Mouse (Mus musculus): ENCODE data around the gene Acp6. TPM values are rescaled to one million over a fixed set of nuclear protein-coding genes. Genes with fewer than 3 reads are reported as not detected.
A peak's percentile ranks its signal among the peaks of the same experiment; 100 is the strongest.

Acp6 gene
- polyA plus RNA-seq, 1 experiment from 2014 or later, result 48.1 TPM

GRCm38 (mm10) chr3:97199261-97199660 is 40.7 kb downstream of the Acp6 start:
- 28% methylated on average over 4 of the region's 4 CpGs for WGBS
- Histone ChIP-seq H3K27me3 (no peaks in the 10 kb centered on the region), H3K9me3 (no peaks in the 10 kb centered on the region), H3K4me1 (no peaks in the 10 kb centered on the region), H3K4me2 (no peak overlapping the region), H3K27ac (no peak overlapping the region), H3K9ac (no peak overlapping the region), H3K4me3 (no peak overlapping the region), H3K36me3 (peaks cover 7% of the 10 kb centered on the region; the same call in 1 of the 2 replicates)
- no peak for ATAC-seq (ENCODE audit: insufficient number of reproducible peaks, low FRiP score, low TSS enrichment, low read depth)

- WGBS, result 43% methylated on average over 5 of the region's 5 CpGs
- Histone ChIP-seq H3K27ac (no peak overlapping the region), H3K4me1 (no peaks in the 10 kb centered on the region), H3K27me3 (no peaks in the 10 kb centered on the region), H3K4me3 (no peak overlapping the region), H3K4me2 (no peak overlapping the region), H3K9me3 (no peaks in the 10 kb centered on the region), H3K9ac (no peak overlapping the region), H3K36me3 (peaks cover 31% of the 10 kb centered on the region)
- no peak for ATAC-seq (ENCODE audit: insufficient number of reproducible peaks, low FRiP score, low TSS enrichment, low read depth)
Observed at GRCm38 (mm10) chr3:97201943-97202342, 43.4 kb downstream of the Acp6 start.

- WGBS, result 79% methylated on average over 14 of the region's 14 CpGs
- Histone ChIP-seq H3K27me3 (no peaks in the 10 kb centered on the region), H3K9me3 (no peaks in the 10 kb centered on the region), H3K9ac (no peak overlapping the region), H3K27ac (no peak overlapping the region), H3K36me3 (peaks cover 50% of the 10 kb centered on the region), H3K4me2 (no peak overlapping the region), H3K4me3 (no peak overlapping the region), H3K4me1 (peaks cover 1% of the 10 kb centered on the region; the same call in 1 of the 2 replicates)
- ATAC-seq (ENCODE audit: insufficient number of reproducible peaks, low FRiP score, low TSS enrichment, low read depth), result no peak
Observed at GRCm38 (mm10) chr3:97203880-97204279, 45.3 kb downstream of the Acp6 start.

- H3K27me3 ChIP-seq, result no peaks in the 10 kb centered on the region
- H3K9ac ChIP-seq, result no peak overlapping the region
- 67% methylated on average over 3 of the region's 3 CpGs for WGBS
- no peak for ATAC-seq (ENCODE audit: insufficient number of reproducible peaks, low FRiP score, low TSS enrichment, low read depth)
- H3K4me2 ChIP-seq, result no peak overlapping the region
- H3K4me3 ChIP-seq, result no peak overlapping the region
- no peak overlapping the region for H3K27ac ChIP-seq
- peaks cover 6% of the 10 kb centered on the region; the same call in 1 of the 2 replicates for H3K4me1 ChIP-seq
- no peaks in the 10 kb centered on the region for H3K9me3 ChIP-seq
- H3K36me3 ChIP-seq, result peaks cover 77% of the 10 kb centered on the region
Observed at GRCm38 (mm10) chr3:97206521-97206920, 47.9 kb downstream of the Acp6 start.

GRCm38 (mm10) chr3:97209351-97209750 is 50.8 kb downstream of the Acp6 start:
- Histone ChIP-seq H3K9ac (no peak overlapping the region), H3K4me2 (no peak overlapping the region), H3K9me3 (no peaks in the 10 kb centered on the region), H3K36me3 (peaks cover 94% of the 10 kb centered on the region), H3K27me3 (no peaks in the 10 kb centered on the region), H3K27ac (no peak overlapping the region), H3K4me3 (no peak overlapping the region), H3K4me1 (peaks cover 6% of the 10 kb centered on the region; the same call in 1 of the 2 replicates)
- WGBS, result 84% methylated on average over 9 of the region's 9 CpGs
- no peak for ATAC-seq (ENCODE audit: insufficient number of reproducible peaks, low FRiP score, low TSS enrichment, low read depth)

DNA sequence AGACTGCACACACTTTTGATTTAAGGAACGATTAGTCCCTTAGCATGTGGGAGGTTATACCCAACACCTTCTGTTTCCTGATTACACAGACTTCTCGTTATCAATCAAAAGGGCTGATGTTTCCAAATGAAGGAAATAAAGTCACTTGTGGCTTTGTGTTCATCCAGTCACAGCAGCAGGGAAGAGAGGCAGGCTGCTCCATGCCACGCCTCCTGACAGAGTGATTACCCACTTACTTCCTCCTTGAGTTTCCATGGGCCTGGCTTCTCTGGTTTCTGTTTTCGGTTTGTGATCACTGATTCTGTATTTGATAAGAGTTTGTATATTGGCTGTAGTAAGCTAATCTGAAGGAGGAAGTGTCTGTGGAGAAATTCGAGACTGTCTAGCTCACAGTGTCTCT is 52.6 kb downstream of the Acp6 start:
- no peak for ATAC-seq (ENCODE audit: insufficient number of reproducible peaks, low FRiP score, low TSS enrichment, low read depth)
- H3K4me1 ChIP-seq, result peaks cover 6% of the 10 kb centered on the region; the same call in 1 of the 2 replicates
- 80% methylated on average over 5 of the region's 5 CpGs for WGBS
- no peak overlapping the region for H3K27ac ChIP-seq
- H3K27me3 ChIP-seq, result no peaks in the 10 kb centered on the region
- peaks cover 97% of the 10 kb centered on the region for H3K36me3 ChIP-seq
- H3K4me2 ChIP-seq, result no peak overlapping the region
- no peak overlapping the region for H3K9ac ChIP-seq
- no peaks in the 10 kb centered on the region for H3K9me3 ChIP-seq
- no peak overlapping the region for H3K4me3 ChIP-seq

DNA sequence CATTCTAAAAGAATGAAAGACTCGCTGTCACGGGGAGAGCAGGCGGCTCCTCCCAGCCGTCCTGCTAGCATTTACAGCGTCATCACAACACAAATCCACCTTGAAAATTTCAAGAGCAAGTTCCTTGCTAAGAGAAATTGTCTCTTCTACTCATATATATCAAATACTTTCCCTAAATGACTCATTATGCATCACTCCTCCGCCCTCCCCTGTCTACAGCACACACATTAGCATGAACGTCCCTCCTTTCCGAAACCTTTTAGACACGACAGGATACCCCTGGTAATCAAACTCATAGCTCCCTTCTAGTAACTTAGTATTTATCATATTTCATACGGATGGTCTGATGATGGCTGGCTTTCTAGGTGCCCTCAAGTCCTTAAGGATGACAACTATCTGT is 55.3 kb downstream of the Acp6 start:
- no peak overlapping the region for H3K4me2 ChIP-seq
- H3K36me3 ChIP-seq, result peaks cover 86% of the 10 kb centered on the region
- H3K4me3 ChIP-seq, result no peak overlapping the region
- peaks cover 5% of the 10 kb centered on the region; the same call in 1 of the 2 replicates for H3K4me1 ChIP-seq
- no peaks in the 10 kb centered on the region for H3K9me3 ChIP-seq
- no peak for ATAC-seq (ENCODE audit: insufficient number of reproducible peaks, low FRiP score, low TSS enrichment, low read depth)
- no peaks in the 10 kb centered on the region for H3K27me3 ChIP-seq
- H3K27ac ChIP-seq, result no peak overlapping the region
- WGBS, result 85% methylated on average over 10 of the region's 10 CpGs
- H3K9ac ChIP-seq, result no peak overlapping the region

DNA sequence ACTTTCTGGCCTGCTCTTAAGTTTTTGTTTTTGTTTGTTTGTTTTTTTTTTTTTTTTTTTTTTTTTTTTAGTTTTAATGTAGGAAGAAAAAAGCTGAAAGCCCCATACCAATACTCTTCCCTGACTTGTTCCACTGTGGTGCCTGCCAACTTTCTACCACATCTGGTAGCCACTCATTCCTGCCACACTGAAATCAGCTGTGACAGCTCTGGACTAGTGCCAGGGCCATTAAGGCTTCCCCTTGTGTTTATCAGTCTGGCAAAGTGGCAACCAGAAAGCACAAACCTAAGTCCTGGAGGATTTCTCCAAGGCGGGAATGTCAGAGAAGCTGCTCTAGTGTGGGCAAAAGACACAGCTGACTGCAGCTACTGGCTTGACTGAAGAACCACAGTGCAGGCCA is 55.9 kb downstream of the Acp6 start:
- ATAC-seq (ENCODE audit: insufficient number of reproducible peaks, low FRiP score, low TSS enrichment, low read depth), result no peak
- WGBS, result 58% methylated on average over 1 of the region's 1 CpGs
- H3K27me3 ChIP-seq, result no peaks in the 10 kb centered on the region
- H3K36me3 ChIP-seq, result peaks cover 86% of the 10 kb centered on the region
- no peak overlapping the region for H3K9ac ChIP-seq
- H3K4me1 ChIP-seq, result no peaks in the 10 kb centered on the region
- H3K27ac ChIP-seq, result no peak overlapping the region
- H3K9me3 ChIP-seq, result no peaks in the 10 kb centered on the region
- no peak overlapping the region for H3K4me3 ChIP-seq
- H3K4me2 ChIP-seq, result no peak overlapping the region

- H3K9ac ChIP-seq, result no peak overlapping the region
- no peak overlapping the region for H3K4me2 ChIP-seq
- H3K9me3 ChIP-seq, result no peaks in the 10 kb centered on the region
- H3K4me1 ChIP-seq, result no peaks in the 10 kb centered on the region
- no peak for ATAC-seq (ENCODE audit: insufficient number of reproducible peaks, low FRiP score, low TSS enrichment, low read depth)
- peaks cover 86% of the 10 kb centered on the region for H3K36me3 ChIP-seq
- H3K27me3 ChIP-seq, result no peaks in the 10 kb centered on the region
- no peak overlapping the region for H3K4me3 ChIP-seq
- no peak overlapping the region for H3K27ac ChIP-seq
- 68% methylated on average over 3 of the region's 3 CpGs for WGBS
Observed at GRCm38 (mm10) chr3:97215526-97215925, 56.9 kb downstream of the Acp6 start.

- H3K4me3 ChIP-seq, result no peak overlapping the region
- 82% methylated on average over 9 of the region's 9 CpGs for WGBS
- H3K4me2 ChIP-seq, result no peak overlapping the region
- H3K9me3 ChIP-seq, result no peaks in the 10 kb centered on the region
- no peaks in the 10 kb centered on the region for H3K27me3 ChIP-seq
- no peak for ATAC-seq (ENCODE audit: insufficient number of reproducible peaks, low FRiP score, low TSS enrichment, low read depth)
- no peak overlapping the region for H3K9ac ChIP-seq
- H3K36me3 ChIP-seq, result peaks cover 49% of the 10 kb centered on the region
- no peak overlapping the region for H3K27ac ChIP-seq
- peaks cover 14% of the 10 kb centered on the region for H3K4me1 ChIP-seq
Observed at GRCm38 (mm10) chr3:97223261-97223660, 64.7 kb downstream of the Acp6 start.

- no peak overlapping the region for H3K4me3 ChIP-seq
- no peak for ATAC-seq (ENCODE audit: insufficient number of reproducible peaks, low FRiP score, low TSS enrichment, low read depth)
- no peaks in the 10 kb centered on the region for H3K27me3 ChIP-seq
- peaks cover 32% of the 10 kb centered on the region for H3K36me3 ChIP-seq
- WGBS, result 69% methylated on average over 5 of the region's 5 CpGs
- no peak overlapping the region for H3K9ac ChIP-seq
- H3K4me1 ChIP-seq, result peaks cover 20% of the 10 kb centered on the region
- H3K9me3 ChIP-seq, result no peaks in the 10 kb centered on the region
- no peak overlapping the region for H3K27ac ChIP-seq
- H3K4me2 ChIP-seq, result no peak overlapping the region
Observed at GRCm38 (mm10) chr3:97225231-97225630, 66.7 kb downstream of the Acp6 start.

- H3K4me2 ChIP-seq, result peak overlapping the region; percentile 59
- no peaks in the 10 kb centered on the region for H3K27me3 ChIP-seq
- H3K27ac ChIP-seq, result peak overlapping the region; percentile 92
- peaks cover 20% of the 10 kb centered on the region for H3K4me1 ChIP-seq
- no peaks in the 10 kb centered on the region for H3K9me3 ChIP-seq
- no peak; the same call in 1 of the 2 replicates for ATAC-seq (ENCODE audit: insufficient number of reproducible peaks, low FRiP score, low TSS enrichment, low read depth)
- peak overlapping the region; percentile 90 for H3K9ac ChIP-seq
- peak overlapping the region; percentile 82 for H3K4me3 ChIP-seq
- WGBS, result under 1% methylated on average over 18 of the region's 18 CpGs
- peaks cover 21% of the 10 kb centered on the region for H3K36me3 ChIP-seq
Observed at GRCm38 (mm10) chr3:97226719-97227118, 68.1 kb downstream of the Acp6 start.

Measured in limb, embryonic 15.5 days (tissue).